Mouse (Mus musculus) ES-CJ7 (cell line): ENCODE results near the gene Olfr615.
"Not testable (repeated sequence)": the region's sequence is repeated elsewhere in the genome, so short reads cannot be mapped to it uniquely, and the experiment has no call there.

ENCODE experiments used
- DNase-seq: peaks from one replicate; pipeline ENCODE4 v3.0.0; 2011; ENCODE audit warnings: low read depth, low spot score

The Olfr615 gene

DNA sequence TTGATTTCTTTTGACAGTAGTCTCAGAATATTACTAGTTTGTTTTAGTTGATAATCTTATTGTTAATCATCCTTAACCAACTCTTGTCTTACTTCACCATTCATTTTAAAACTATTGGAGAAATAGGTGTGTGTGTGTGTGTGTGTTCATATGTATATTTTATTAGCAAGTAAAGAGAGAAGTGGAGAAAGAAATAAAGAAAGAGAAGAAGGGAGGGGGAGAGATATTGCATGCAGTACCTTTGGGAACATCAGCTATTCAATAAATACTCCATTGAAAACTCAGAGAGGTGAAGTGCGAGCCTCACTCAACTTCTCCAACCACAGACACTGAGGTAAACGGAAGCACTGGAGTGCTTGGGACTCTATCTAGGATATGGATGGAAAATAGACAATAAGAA, at the start of gene Olfr615:
Gene Olfr615 (plus strand): TSS at position 301 of the 400 bp plus-strand sequence.
- no peak for DNase-seq

DNA sequence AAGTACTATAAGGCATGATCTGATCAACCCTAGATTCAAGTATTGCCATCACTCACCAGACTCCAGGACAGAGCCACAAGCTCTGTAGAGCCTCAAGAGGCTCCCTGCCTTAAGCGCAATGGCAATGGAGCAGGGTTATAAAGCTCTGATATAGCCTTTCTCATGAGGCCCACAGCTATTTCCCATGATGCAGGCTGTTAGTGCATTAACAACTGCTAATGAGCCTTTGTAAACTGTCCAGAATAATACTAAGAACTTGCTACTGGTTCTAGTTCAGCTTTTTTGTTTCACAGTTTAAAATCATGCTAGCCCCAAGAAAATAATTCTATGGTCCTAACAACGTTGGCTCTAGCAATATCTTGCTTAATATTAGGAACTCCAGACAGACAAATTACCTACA, 43.9 kb upstream of the Olfr615 start, which contains the start of gene Olfr610:
Gene Olfr610 (minus strand): TSS at position 101 of the 400 bp plus-strand sequence.
- DNase-seq, result no peak

DNA sequence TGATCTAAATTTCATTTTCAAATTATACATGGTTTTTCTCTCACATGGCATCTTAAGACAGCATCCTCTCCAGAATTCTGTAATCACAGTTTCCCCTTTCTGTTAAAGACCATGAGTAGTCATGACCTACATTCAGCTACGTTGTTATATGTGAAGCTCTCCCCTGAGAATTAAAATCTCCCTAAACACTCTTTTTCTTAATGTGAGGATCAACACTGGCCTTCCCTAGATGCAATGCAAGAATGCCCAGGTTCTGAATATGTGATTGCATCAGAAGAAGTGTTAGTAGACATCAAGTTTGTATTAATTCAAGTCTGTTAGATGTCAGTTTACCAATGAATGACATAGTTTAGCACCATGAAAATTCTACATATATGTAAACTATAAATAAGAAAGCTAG, 35.1 kb upstream of the Olfr615 start, which contains the start of gene Olfr611:
Gene Olfr611 (minus strand): TSS at position 101 of the 400 bp plus-strand sequence.
- DNase-seq, result not testable (repeated sequence)

DNA sequence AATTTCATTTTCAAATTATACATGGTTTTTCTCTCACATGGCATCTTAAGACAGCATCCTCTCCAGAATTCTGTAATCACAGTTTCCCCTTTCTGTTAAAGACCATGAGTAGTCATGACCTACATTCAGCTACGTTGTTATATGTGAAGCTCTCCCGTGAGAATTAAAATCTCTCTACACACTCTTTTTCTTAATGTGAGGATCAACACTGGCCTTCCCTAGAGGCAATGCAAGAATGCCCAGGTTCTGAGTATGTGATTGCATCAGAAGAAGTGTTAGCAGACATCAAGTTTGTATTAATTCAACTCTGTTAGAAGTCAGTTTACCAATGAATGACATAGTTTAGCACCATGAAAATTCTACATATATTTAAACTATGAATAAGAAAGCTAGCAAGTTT, 13.3 kb upstream of the Olfr615 start, which contains the start of gene Olfr612:
Gene Olfr612 (minus strand): TSS at position 101 of the 400 bp plus-strand sequence.
- not testable (repeated sequence) for DNase-seq

DNA sequence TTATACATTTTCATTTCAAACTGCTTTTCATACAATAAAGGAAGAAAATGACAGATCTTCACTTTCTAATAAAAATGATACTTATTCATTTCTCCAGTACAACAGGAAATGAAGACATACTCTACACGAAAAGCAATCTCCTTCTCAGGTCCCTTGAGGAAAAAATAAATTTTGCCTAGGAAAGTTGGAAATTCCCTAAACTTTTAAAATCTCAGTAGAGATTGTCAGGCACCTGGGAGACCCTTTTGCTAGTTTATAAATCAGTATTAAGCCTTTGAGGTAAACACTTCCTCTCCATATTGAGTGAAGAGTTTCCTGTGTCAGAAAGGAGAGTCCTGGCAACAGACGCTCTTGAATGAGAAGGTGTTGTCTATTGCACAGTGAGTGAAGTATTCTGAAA, 8.1 kb upstream of the Olfr615 start, which contains the start of gene Olfr613:
Gene Olfr613 (plus strand): TSS at position 301 of the 400 bp plus-strand sequence.
- no peak for DNase-seq

DNA sequence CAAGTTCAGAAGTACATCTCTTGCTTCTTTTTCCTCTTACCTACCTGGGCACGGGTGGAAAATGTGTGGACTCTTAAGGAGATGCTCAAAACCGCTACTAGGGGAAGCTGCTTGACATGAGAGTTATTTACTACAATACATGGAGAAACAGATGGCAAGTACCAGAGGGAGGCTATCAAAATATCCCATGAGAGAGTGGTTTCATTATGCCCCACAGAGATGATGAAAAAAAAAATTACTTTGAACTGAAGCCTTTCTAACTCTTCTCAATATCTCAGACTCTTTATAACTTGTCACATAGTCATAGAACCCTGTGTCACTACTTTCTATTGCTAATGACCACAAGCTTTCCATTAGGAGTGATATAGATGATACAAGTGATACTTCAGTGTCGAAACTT, 13.2 kb downstream of the Olfr615 start, which contains the start of gene Olfr616:
Gene Olfr616 (minus strand): TSS at position 101 of the 400 bp plus-strand sequence.
- DNase-seq, result no peak

DNA sequence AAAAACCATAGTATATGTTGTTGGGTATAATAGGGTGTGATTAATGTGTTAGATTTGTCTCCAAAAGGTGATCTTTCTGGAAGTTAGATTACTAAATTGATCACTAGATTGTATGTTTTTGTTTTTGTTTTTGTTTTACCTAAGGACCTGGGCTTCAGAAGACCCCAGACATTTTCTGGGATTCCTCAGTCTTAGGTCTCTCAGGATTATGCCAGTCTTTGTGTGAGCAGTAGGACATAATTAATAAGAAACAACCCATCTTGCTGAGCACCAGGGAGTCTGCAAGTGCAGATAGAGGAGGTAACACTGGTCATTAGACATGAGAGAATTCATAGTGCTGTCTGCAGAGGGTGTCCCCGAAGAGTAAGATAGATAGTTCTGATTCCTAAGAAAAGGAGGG, 16.9 kb downstream of the Olfr615 start, which contains the start of gene Olfr617:
Gene Olfr617 (plus strand): TSS at position 301 of the 400 bp plus-strand sequence.
- no peak for DNase-seq

DNA sequence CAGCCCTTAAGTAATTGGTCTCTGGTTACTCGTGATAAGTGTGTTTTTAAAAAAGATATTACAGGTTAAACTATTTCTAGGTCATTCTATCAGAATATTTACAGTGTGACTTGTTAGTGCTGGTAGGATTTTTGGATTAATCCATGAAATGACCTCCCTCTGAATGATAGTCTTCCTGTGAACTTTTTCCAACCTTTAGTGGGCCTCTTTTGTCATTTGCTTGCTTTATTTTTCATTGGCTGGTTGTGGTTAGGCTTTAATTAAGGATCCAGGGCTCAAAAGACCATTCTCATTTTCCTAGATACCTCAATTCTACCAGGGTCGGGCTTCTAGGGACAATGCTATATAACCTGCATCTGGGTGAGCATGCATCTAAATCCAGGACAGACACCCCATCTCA, 33.9 kb downstream of the Olfr615 start, which contains the start of gene Olfr618:
Gene Olfr618 (plus strand): TSS at position 301 of the 400 bp plus-strand sequence.
- DNase-seq, result no peak

DNA sequence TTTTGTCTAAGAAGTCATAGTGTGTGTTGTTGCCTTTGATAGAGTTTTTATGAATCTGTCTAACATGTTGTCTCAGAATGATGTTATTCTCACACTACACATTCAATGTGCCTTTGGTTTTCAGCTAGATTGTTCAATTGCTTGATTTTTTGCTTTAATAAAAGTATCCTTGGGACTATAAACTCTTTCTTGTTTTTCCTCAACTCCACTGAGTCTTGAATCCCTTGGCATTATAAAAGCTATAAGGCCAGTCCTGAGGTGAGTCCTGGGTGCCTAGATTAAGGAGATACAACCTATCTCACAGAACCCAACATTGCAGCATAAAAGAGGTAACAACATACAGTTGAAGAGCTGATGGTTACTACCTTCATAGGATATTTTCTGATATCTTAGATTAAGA, 44.4 kb downstream of the Olfr615 start, which contains the start of gene Olfr619:
Gene Olfr619 (plus strand): TSS at position 301 of the 400 bp plus-strand sequence.
- no peak for DNase-seq

DNA sequence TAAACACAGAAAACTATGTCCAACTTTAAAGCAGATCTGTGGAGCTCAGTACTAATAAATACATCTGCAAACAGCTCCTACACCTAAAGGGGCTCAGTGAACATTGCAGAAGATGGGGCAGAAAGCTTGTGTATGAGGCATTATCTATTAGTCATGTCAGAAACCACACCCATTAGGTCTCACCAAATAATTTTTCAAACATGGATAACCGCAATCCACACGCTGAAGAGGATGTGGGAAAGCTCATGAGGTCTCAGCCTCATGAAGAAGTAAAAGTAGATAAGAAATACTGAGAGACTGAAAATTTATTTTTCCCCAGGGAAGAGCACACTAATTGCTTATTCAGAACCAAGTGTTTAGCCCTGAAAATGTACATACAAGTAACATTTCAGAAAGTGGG, 51.5 kb downstream of the Olfr615 start:
- no peak for DNase-seq

DNA sequence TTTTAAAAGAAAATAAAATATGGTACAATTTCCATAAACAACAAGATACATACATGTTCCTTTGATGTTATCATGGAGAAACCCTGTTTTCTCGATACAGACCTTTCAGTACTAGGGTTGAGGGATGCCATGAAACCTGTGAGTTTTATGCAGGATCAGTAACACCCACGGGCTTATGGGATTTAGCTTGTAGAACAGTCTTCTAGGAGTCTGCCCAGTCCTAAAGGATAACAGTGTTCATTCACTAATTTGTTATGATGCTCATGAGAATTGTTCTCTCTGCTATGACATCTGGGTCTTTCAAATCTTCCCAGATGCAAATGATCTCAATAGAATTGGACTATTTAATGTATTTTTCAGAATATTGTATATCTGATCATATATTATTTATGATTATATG, 56.6 kb downstream of the Olfr615 start, which contains the start of gene Olfr620:
Gene Olfr620 (minus strand): TSS at position 101 of the 400 bp plus-strand sequence.
- no peak for DNase-seq
